Mouse (Mus musculus): ENCODE measurements around the gene 2310033P09Rik. TPM values are rescaled to one million over a fixed set of nuclear protein-coding genes. Genes with fewer than 3 reads are reported as not detected.

The 2310033P09Rik gene
- polyA plus RNA-seq (2012) = 6.9 and 8.6 TPM in 2 replicates

DNA sequence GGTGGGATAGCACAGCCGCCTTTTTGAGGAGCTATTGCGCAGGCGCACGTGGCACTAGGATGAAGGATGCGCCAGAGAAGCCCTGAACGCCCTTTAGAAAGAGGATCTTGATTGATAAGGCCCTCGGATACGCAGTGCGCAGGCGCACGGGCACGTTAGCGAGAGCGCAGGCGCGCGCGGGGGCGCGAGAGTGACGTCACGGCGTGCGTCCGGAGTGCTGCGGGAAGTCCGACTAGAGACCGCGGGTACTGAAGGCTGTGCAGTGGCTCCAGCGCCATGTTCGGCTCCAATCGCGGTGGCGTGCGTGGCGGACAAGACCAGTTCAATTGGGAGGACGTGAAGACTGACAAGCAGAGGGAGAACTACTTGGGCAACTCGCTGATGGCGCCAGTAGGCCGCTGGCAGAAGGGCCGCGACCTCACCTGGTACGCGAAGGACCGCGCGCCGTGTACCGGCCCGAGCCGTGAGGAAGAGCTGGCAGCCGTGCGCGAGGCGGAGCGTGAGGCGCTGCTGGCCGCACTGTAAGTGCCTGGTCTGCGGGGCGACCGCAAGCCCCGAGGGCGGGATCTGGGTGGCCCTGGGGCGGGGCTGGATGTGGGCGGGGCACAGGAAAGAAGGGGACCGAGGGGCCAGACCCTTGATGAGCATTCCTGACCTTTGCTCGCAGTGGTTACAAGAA lies at the start of gene 2310033P09Rik:
2310033P09Rik (plus strand) TSS at position 169 of the 679 bp plus-strand sequence.
- peaks cover 56% of the 10 kb centered on the region for H3K4me1 ChIP-seq (ENCODE audit: control insufficient read depth)
- no peak for TF ChIP-seq TAL1 (IDR thresholded peaks at IDR 0.05; ENCODE audit: low read length)
- peak; percentile 47; the same call in 1 of the 2 replicates for TF ChIP-seq GATA1 (IDR thresholded peaks at IDR 0.05; ENCODE audit: low read length)
- no peaks in the 10 kb centered on the region for H3K9me3 ChIP-seq (ENCODE audit: control insufficient read depth, low read length)
- H3K27me3 ChIP-seq (ENCODE audit: control insufficient read depth) = no peaks in the 10 kb centered on the region
- H3K36me3 ChIP-seq (ENCODE audit: control insufficient read depth) = peaks cover 76% of the 10 kb centered on the region
- peak within 1 kb of the TSS; percentile 86 for H3K4me3 ChIP-seq (replicated peaks)

GRCm38 (mm10) chr11:59159099-59159498 lies 49.0 kb upstream of the 2310033P09Rik start:
- no peak for TF ChIP-seq GATA1 (IDR thresholded peaks at IDR 0.05; ENCODE audit: low read length)
- no peak for TF ChIP-seq TAL1 (IDR thresholded peaks at IDR 0.05; ENCODE audit: low read length)
- peaks cover 83% of the 10 kb centered on the region for H3K36me3 ChIP-seq (ENCODE audit: control insufficient read depth)

GRCm38 (mm10) chr11:59159558-59159957 lies 48.6 kb upstream of the 2310033P09Rik start:
- Histone ChIP-seq H3K9me3 (ENCODE audit: control insufficient read depth, low read length) (no peaks in the 10 kb centered on the region), H3K36me3 (ENCODE audit: control insufficient read depth) (peaks cover 79% of the 10 kb centered on the region), H3K27me3 (ENCODE audit: control insufficient read depth) (no peaks in the 10 kb centered on the region), H3K4me3 (replicated peaks) (no peak overlapping the region), H3K4me1 (ENCODE audit: control insufficient read depth) (peaks cover 56% of the 10 kb centered on the region)
- TF ChIP-seq GATA1 (IDR thresholded peaks at IDR 0.05; ENCODE audit: low read length) = no peak
- TF ChIP-seq TAL1 (IDR thresholded peaks at IDR 0.05; ENCODE audit: low read length) = no peak

More at GRCm38 (mm10) chr11:59159099-59159498, 49.0 kb upstream of the 2310033P09Rik start:
- Histone ChIP-seq H3K4me1 (ENCODE audit: control insufficient read depth) (peaks cover 52% of the 10 kb centered on the region), H3K9me3 (ENCODE audit: control insufficient read depth, low read length) (no peaks in the 10 kb centered on the region), H3K27me3 (ENCODE audit: control insufficient read depth) (no peaks in the 10 kb centered on the region), H3K4me3 (replicated peaks) (no peak overlapping the region)

- Histone ChIP-seq H3K36me3 (ENCODE audit: control insufficient read depth) (peaks cover 63% of the 10 kb centered on the region), H3K27me3 (ENCODE audit: control insufficient read depth) (no peaks in the 10 kb centered on the region), H3K4me1 (ENCODE audit: control insufficient read depth) (peaks cover 64% of the 10 kb centered on the region), H3K9me3 (ENCODE audit: control insufficient read depth, low read length) (no peaks in the 10 kb centered on the region), H3K4me3 (replicated peaks) (peak overlapping the region; percentile 4)
- no peak for TF ChIP-seq TAL1 (IDR thresholded peaks at IDR 0.05; ENCODE audit: low read length)
Observed at GRCm38 (mm10) chr11:59161398-59161797, 46.7 kb upstream of the 2310033P09Rik start.

GRCm38 (mm10) chr11:59162443-59163254 lies 45.5 kb upstream of the 2310033P09Rik start:
- H3K9me3 ChIP-seq (ENCODE audit: control insufficient read depth, low read length) = no peaks in the 10 kb centered on the region
- peak overlapping the region; percentile 77 for H3K4me3 ChIP-seq (replicated peaks)
- no peaks in the 10 kb centered on the region for H3K27me3 ChIP-seq (ENCODE audit: control insufficient read depth)
- H3K4me1 ChIP-seq (ENCODE audit: control insufficient read depth) = peaks cover 75% of the 10 kb centered on the region
- TF ChIP-seq TAL1 (IDR thresholded peaks at IDR 0.05; ENCODE audit: low read length) (no peak), GATA1 (IDR thresholded peaks at IDR 0.05; ENCODE audit: low read length) (no peak)
- H3K36me3 ChIP-seq (ENCODE audit: control insufficient read depth) = peaks cover 51% of the 10 kb centered on the region

DNA sequence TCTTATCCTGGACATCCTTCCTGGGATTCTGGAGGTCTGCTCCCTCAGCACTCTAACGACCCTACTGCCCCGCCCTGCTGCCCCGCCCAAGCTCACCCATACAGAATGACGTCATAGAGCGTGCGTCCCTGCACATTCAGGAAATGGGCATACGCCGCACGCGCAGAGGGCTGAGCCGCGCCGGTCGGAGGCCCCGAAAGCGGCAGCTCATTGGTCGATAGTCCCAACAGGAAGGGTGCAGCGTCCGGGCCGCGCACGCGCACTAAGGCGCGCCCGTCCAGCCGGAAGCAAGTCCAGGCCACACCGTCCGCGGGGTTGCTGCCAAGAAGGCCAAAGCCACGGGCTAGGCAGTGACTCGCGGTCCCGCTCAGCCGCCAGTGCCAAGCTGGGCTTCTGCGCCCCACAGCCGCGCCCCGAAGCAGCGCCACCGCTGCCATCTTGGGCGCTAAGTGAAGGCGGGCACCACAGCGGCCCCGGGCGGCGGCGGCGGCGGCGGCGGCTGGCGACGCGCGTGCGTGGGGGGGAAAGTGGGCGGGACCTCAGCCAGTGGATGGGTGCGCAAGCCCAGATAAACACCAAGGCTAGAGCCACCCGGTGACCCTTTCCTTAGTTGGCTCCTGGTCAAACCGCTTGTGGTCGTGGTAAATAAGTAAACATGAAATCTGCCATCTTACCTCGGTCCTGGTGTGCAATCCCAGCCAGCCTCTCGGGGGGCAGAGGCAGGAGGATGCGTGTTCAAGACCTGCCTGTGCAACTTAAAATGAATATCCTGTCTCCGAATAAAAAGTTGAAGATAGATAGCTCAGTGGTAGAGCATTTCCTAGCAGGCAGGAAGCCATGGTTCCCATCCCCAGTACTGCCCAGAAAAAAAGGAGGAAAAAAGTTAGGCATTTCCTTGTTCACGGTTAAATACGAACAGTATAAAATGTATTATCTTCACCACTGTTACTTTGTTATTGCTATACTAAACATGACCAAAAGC lies 44.6 kb upstream of the 2310033P09Rik start, which contains the start of gene Iba57:
Iba57 (minus strand) TSS at position 485 of the 982 bp plus-strand sequence.
- Histone ChIP-seq H3K4me3 (replicated peaks) (peak within 1 kb of the TSS; percentile 77), H3K9me3 (ENCODE audit: control insufficient read depth, low read length) (no peaks in the 10 kb centered on the region), H3K36me3 (ENCODE audit: control insufficient read depth) (peaks cover 42% of the 10 kb centered on the region), H3K27me3 (ENCODE audit: control insufficient read depth) (no peaks in the 10 kb centered on the region), H3K4me1 (ENCODE audit: control insufficient read depth) (peaks cover 84% of the 10 kb centered on the region)
- TF ChIP-seq TAL1 (IDR thresholded peaks at IDR 0.05; ENCODE audit: low read length) (no peak), GATA1 (IDR thresholded peaks at IDR 0.05; ENCODE audit: low read length) (peak; percentile 22; the same call in 1 of the 2 replicates)

- H3K27me3 ChIP-seq (ENCODE audit: control insufficient read depth) = no peaks in the 10 kb centered on the region
- TF ChIP-seq GATA1 (IDR thresholded peaks at IDR 0.05; ENCODE audit: low read length) (peak; percentile 93), TAL1 (IDR thresholded peaks at IDR 0.05; ENCODE audit: low read length) (peak; percentile 82)
- H3K36me3 ChIP-seq (ENCODE audit: control insufficient read depth) = peaks cover 34% of the 10 kb centered on the region
- H3K9me3 ChIP-seq (ENCODE audit: control insufficient read depth, low read length) = no peaks in the 10 kb centered on the region
- peaks cover 90% of the 10 kb centered on the region for H3K4me1 ChIP-seq (ENCODE audit: control insufficient read depth)
- H3K4me3 ChIP-seq (replicated peaks) = peak overlapping the region; percentile 77
Observed at GRCm38 (mm10) chr11:59164384-59164783, 43.7 kb upstream of the 2310033P09Rik start.

- Histone ChIP-seq H3K36me3 (ENCODE audit: control insufficient read depth) (peaks cover 20% of the 10 kb centered on the region), H3K9me3 (ENCODE audit: control insufficient read depth, low read length) (no peaks in the 10 kb centered on the region), H3K4me1 (ENCODE audit: control insufficient read depth) (peaks cover 87% of the 10 kb centered on the region), H3K27me3 (ENCODE audit: control insufficient read depth) (no peaks in the 10 kb centered on the region), H3K4me3 (replicated peaks) (no peak overlapping the region)
- TF ChIP-seq TAL1 (IDR thresholded peaks at IDR 0.05; ENCODE audit: low read length) = no peak
- TF ChIP-seq GATA1 (IDR thresholded peaks at IDR 0.05; ENCODE audit: low read length) = no peak
Observed at GRCm38 (mm10) chr11:59165616-59166241, 42.4 kb upstream of the 2310033P09Rik start.

Data from erythroblast, embryonic 14.5 days (primary cell).